Mouse (Mus musculus) MEL (cell line): ENCODE measurements around the gene Ccl11. TPM values are rescaled to one million over a fixed set of nuclear protein-coding genes. Genes with fewer than 3 reads are reported as not detected.

Experiments
- DNase-seq: peaks from one replicate; pipeline ENCODE4 v3.0.0; 2011; ENCODE audit warnings: low read depth, low spot score
- H3K27ac ChIP-seq: 2 replicates; pipeline ENCODE4 v1.5.1; 2012; ENCODE audit warnings: low read depth, mild to moderate bottlenecking, control low read depth, low read length, moderate library complexity; ENCODE audit not compliant: control insufficient read depth
- H3K27me3 ChIP-seq, 2 experiments: fragments of 150-350 bp in 1 of 2; sonication (generic) in 1 of 2; 2 replicates each; pipeline ENCODE4 v1.6.1; 2012; ENCODE audit warnings: low read length in 2 of 2, mild to moderate bottlenecking in 2 of 2, improper control_type of control experiment in 1 of 2, moderate library complexity in 1 of 2; ENCODE audit not compliant: insufficient read depth in 2 of 2, control insufficient read depth in 1 of 2
- H3K36me3 ChIP-seq, 2 experiments: 2 replicates each; pipeline ENCODE4 v1.6.1; 2012 to 2014; ENCODE audit warnings: low read length in 2 of 2, improper control_type of control experiment in 1 of 2, inconsistent platforms in 1 of 2, mild to moderate bottlenecking in 1 of 2; ENCODE audit not compliant: insufficient read depth in 2 of 2, control insufficient read depth in 1 of 2
- H3K4me1 ChIP-seq, 2 experiments: fragments of 150-350 bp in 1 of 2; sonication (generic) in 1 of 2; 2 replicates each; pipeline ENCODE4 v1.6.1; 2012; ENCODE audit warnings: low read length in 2 of 2, improper control_type of control experiment in 1 of 2, mild to moderate bottlenecking in 1 of 2; ENCODE audit not compliant: insufficient read depth in 2 of 2, control insufficient read depth in 1 of 2
- H3K4me3 ChIP-seq, 2 experiments: fragments of 150-350 bp in 1 of 2; sonication (generic) in 1 of 2; 2 replicates each; pipeline ENCODE4 v1.5.1; 2012; ENCODE audit warnings: low read depth in 2 of 2, low read length in 2 of 2, mild to moderate bottlenecking in 2 of 2, moderate library complexity in 2 of 2, control low read depth in 1 of 2, improper control_type of control experiment in 1 of 2; ENCODE audit not compliant: control insufficient read depth in 1 of 2, insufficient read depth in 1 of 2
- H3K79me2 ChIP-seq: 2 replicates; pipeline ENCODE4 v1.6.1; 2012; ENCODE audit warnings: mild to moderate bottlenecking, low read length, moderate library complexity; ENCODE audit not compliant: control insufficient read depth, poor library complexity, insufficient read depth
- H3K9ac ChIP-seq: 2 replicates; pipeline ENCODE4 v1.6.1; 2012; ENCODE audit warnings: low read depth, mild to moderate bottlenecking, control low read depth, low read length, moderate library complexity; ENCODE audit not compliant: control insufficient read depth, poor library complexity, severe bottlenecking
- H3K9me3 ChIP-seq: fragments of 150-350 bp; sonication (generic); replicated peaks from 2 replicates; pipeline ENCODE4 v1.6.1; 2012; ENCODE audit warnings: mild to moderate bottlenecking, low read length, improper control_type of control experiment, moderate library complexity; ENCODE audit not compliant: insufficient read depth
- BHLHE40 ChIP-seq: IDR thresholded peaks from 2 replicates; pipeline ENCODE4 v1.6.1; 2012; ENCODE audit warnings: low read depth, mild to moderate bottlenecking, inconsistent platforms, low read length, improper control_type of control experiment, borderline replicate concordance
- CHD2 ChIP-seq: IDR thresholded peaks from 2 replicates; pipeline ENCODE4 v1.6.1; 2011; ENCODE audit warnings: low read length, improper control_type of control experiment
- CTCF ChIP-seq, 3 experiments: IDR thresholded peaks in 2 of 3; conservative IDR thresholded peaks in 1 of 3; 2 replicates each; pipeline ENCODE4 v1.5.1; 2011 to 2012; ENCODE audit warnings: low read length in 3 of 3, low read depth in 2 of 3, mild to moderate bottlenecking in 2 of 3, improper control_type of control experiment in 1 of 3, inconsistent platforms in 1 of 3, mixed read lengths in 1 of 3, moderate library complexity in 1 of 3; ENCODE audit not compliant: control insufficient read depth in 1 of 3, insufficient read depth in 1 of 3, poor library complexity in 1 of 3, severe bottlenecking in 1 of 3
- E2F4 ChIP-seq: IDR thresholded peaks from 2 replicates; pipeline ENCODE4 v1.6.1; 2011; ENCODE audit warnings: low read depth, low read length, improper control_type of control experiment, borderline replicate concordance
- EP300 ChIP-seq, 2 experiments: IDR thresholded peaks; 2 replicates each; pipeline ENCODE4 v1.6.1; 2011; ENCODE audit warnings: improper control_type of control experiment in 2 of 2, low read length in 2 of 2, low read depth in 1 of 2, mild to moderate bottlenecking in 1 of 2
- GABPA ChIP-seq: IDR thresholded peaks from 2 replicates; pipeline ENCODE4 v1.6.1; 2012; ENCODE audit warnings: low read depth, mild to moderate bottlenecking, inconsistent platforms, low read length, improper control_type of control experiment, moderate library complexity
- HCFC1 ChIP-seq: IDR thresholded peaks from 2 replicates; pipeline ENCODE4 v1.6.1; 2012; ENCODE audit warnings: low read depth, mild to moderate bottlenecking, inconsistent platforms, low read length, improper control_type of control experiment, moderate library complexity
- MAFK ChIP-seq: IDR thresholded peaks from 2 replicates; pipeline ENCODE4 v1.6.1; 2011; ENCODE audit warnings: low read depth, mild to moderate bottlenecking, low read length, improper control_type of control experiment, borderline replicate concordance
- MAX ChIP-seq: IDR thresholded peaks from 2 replicates; pipeline ENCODE4 v1.6.1; 2011; ENCODE audit warnings: low read length, improper control_type of control experiment
- MAZ ChIP-seq: IDR thresholded peaks from 2 replicates; pipeline ENCODE4 v1.6.1; 2012; ENCODE audit warnings: low read depth, mild to moderate bottlenecking, inconsistent platforms, low read length, improper control_type of control experiment
- MXI1 ChIP-seq: IDR thresholded peaks from 2 replicates; pipeline ENCODE4 v1.6.1; 2011; ENCODE audit warnings: mild to moderate bottlenecking, low read depth, low read length, improper control_type of control experiment
- NELFE ChIP-seq: IDR thresholded peaks from 2 replicates; pipeline ENCODE4 v1.6.1; 2011; ENCODE audit warnings: low read depth, low read length, improper control_type of control experiment
- NRF1 ChIP-seq: IDR thresholded peaks from 2 replicates; pipeline ENCODE4 v1.6.1; 2014; ENCODE audit warnings: low read depth, mild to moderate bottlenecking, inconsistent platforms, low read length, improper control_type of control experiment, moderate library complexity; ENCODE audit not compliant: poor library complexity, insufficient read depth, severe bottlenecking
- POLR2A ChIP-seq, 2 experiments: IDR thresholded peaks; 2 replicates each; pipeline ENCODE4 v1.6.1; 2011 to 2012; ENCODE audit warnings: low read length in 2 of 2, mild to moderate bottlenecking in 2 of 2, control low read depth in 1 of 2, improper control_type of control experiment in 1 of 2, low read depth in 1 of 2, moderate library complexity in 1 of 2; ENCODE audit not compliant: control insufficient read depth in 1 of 2, insufficient read depth in 1 of 2, poor library complexity in 1 of 2
- POLR2AphosphoS5 ChIP-seq: IDR thresholded peaks from 2 replicates; pipeline ENCODE4 v1.6.1; 2012; ENCODE audit warnings: low read depth, borderline replicate concordance, mild to moderate bottlenecking, inconsistent platforms, low read length, moderate library complexity, mixed read lengths
- RCOR1 ChIP-seq: IDR thresholded peaks from 2 replicates; pipeline ENCODE4 v1.6.1; 2012; ENCODE audit warnings: low read depth, mild to moderate bottlenecking, inconsistent platforms, low read length, improper control_type of control experiment
- SMC3 ChIP-seq: IDR thresholded peaks from 2 replicates; pipeline ENCODE4 v1.6.1; 2011; ENCODE audit warnings: low read depth, low read length, improper control_type of control experiment
- TAL1 ChIP-seq: IDR thresholded peaks from 2 replicates; pipeline ENCODE4 v1.6.1; 2012; ENCODE audit warnings: mild to moderate bottlenecking, inconsistent platforms, low read length, moderate library complexity, mixed read lengths
- TCF12 ChIP-seq: IDR thresholded peaks from 2 replicates; pipeline ENCODE4 v1.6.1; 2014; ENCODE audit warnings: low read depth, mild to moderate bottlenecking, inconsistent platforms, low read length, improper control_type of control experiment, moderate library complexity
- UBTF ChIP-seq: IDR thresholded peaks from 2 replicates; pipeline ENCODE4 v1.6.1; 2012; ENCODE audit warnings: low read depth, mild to moderate bottlenecking, inconsistent platforms, low read length, improper control_type of control experiment, moderate library complexity, borderline replicate concordance; ENCODE audit not compliant: insufficient read depth
- ZKSCAN1 ChIP-seq: IDR thresholded peaks from 2 replicates; pipeline ENCODE4 v1.6.1; 2012; ENCODE audit warnings: low read depth, mild to moderate bottlenecking, inconsistent platforms, low read length, improper control_type of control experiment, moderate library complexity
- polyA plus RNA-seq, 2 experiments: library from polyadenylated mRNA; stranded (reverse) in 1 of 2; unstranded in 1 of 2; fragments of >175 nt in 1 of 2; fragments of >200 nt in 1 of 2; gene quantifications; 2 replicates each; pipeline versions ENCODE4 v1.2.1 to v1.2.4; 2012; ENCODE audit warnings: low replicate concordance in 2 of 2, low read depth in 1 of 2; ENCODE audit not compliant: insufficient read length in 2 of 2, insufficient read depth in 1 of 2, missing spikeins in 1 of 2
- total RNA-seq: library from RNA; depleted of rRNA; stranded (reverse); fragments of 300-350 nt; gene quantifications from 2 replicates; pipeline ENCODE4 v1.2.3, GENCODE M21; 2012

Ccl11 gene
- total and polyA plus RNA-seq, 3 experiments, result not detected

DNA sequence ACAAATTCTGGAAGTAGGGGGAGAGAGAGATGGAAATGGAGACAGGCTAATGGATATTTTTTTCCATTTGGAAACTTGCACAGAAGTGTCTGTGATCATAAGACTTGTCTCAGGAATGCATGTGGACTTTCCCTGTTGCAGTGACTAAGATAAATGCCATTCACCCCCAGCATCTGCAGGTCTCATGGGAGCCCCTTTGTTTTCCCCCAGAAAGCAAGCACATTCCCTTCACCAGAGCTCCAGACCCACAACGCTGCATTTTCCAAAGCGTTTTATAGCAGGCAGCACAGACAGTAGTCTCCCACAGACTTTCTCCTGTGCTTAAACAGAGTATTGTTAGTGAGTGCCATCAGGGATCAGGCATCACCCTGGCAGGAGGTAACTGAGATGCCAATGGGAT lies 38.2 kb upstream of the Ccl11 start:
- Histone ChIP-seq H3K79me2 (no peaks in the 10 kb centered on the region), H3K9ac (no peak overlapping the region), H3K4me1 (no peaks in the 10 kb centered on the region), H3K27me3 (no peaks in the 10 kb centered on the region), H3K9me3 (no peaks in the 10 kb centered on the region), H3K27ac (no peak overlapping the region), H3K4me3 (no peak overlapping the region), H3K36me3 (no peaks in the 10 kb centered on the region)
- DNase-seq, result no peak
- no peak for TF ChIP-seq CHD2
- no peak for TF ChIP-seq ZKSCAN1
- TF ChIP-seq MXI1, result no peak
- no peak for TF ChIP-seq E2F4
- no peak for TF ChIP-seq EP300 (IDR thresholded peaks at IDR 0.05; ENCODE audit: low read depth in 1 of 2, low read length in 2 of 2)
- no peak for TF ChIP-seq TAL1
- TF ChIP-seq RCOR1, result no peak
- TF ChIP-seq SMC3, result no peak
- no peak for TF ChIP-seq MAX
- TF ChIP-seq MAFK, result no peak
- TF ChIP-seq POLR2A (IDR thresholded peaks at IDR 0.05; ENCODE audit: control insufficient read depth in 1 of 2, insufficient read depth in 1 of 2, low read depth in 1 of 2, low read length in 2 of 2, poor library complexity in 1 of 2), result no peak
- no peak for TF ChIP-seq CTCF (IDR thresholded peaks at IDR 0.05 in 2 of 3, conservative IDR thresholded peaks at IDR 0.05 in 1 of 3; ENCODE audit: control insufficient read depth in 1 of 3, insufficient read depth in 1 of 3, low read depth in 2 of 3, low read length in 3 of 3, poor library complexity in 1 of 3, severe bottlenecking in 1 of 3)
- TF ChIP-seq GABPA, result no peak
- no peak for TF ChIP-seq HCFC1
- TF ChIP-seq TCF12, result no peak
- TF ChIP-seq BHLHE40, result no peak
- TF ChIP-seq MAZ, result no peak

DNA sequence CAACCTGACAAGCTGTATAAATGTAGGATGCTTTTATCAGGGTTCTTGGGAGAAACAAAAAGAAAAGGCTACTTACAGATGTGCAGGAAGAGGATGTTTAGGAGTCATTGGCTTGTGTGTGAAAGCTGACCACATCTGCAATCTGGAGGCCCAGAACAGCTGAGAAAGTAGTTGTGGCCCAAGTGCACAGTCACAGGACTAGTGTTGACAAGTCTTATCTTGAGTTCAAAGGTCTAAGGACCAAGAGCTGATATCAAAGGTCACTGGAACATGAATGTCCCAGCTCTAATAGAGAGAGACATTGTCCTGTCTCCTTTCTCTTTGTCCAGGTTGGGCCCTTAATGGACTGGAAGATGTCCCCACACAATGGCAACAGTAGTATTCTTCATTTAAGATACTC lies 37.8 kb upstream of the Ccl11 start:
- H3K36me3 ChIP-seq, result no peaks in the 10 kb centered on the region
- no peaks in the 10 kb centered on the region for H3K4me1 ChIP-seq
- TF ChIP-seq NRF1, result no peak
- TF ChIP-seq TCF12, result no peak
- no peak for TF ChIP-seq CTCF (IDR thresholded peaks at IDR 0.05 in 2 of 3, conservative IDR thresholded peaks at IDR 0.05 in 1 of 3; ENCODE audit: control insufficient read depth in 1 of 3, insufficient read depth in 1 of 3, low read depth in 2 of 3, low read length in 3 of 3, poor library complexity in 1 of 3, severe bottlenecking in 1 of 3)
- TF ChIP-seq NELFE, result no peak
- no peak for TF ChIP-seq UBTF
- TF ChIP-seq POLR2AphosphoS5, result no peak
- H3K4me3 ChIP-seq, result no peak overlapping the region
- H3K79me2 ChIP-seq, result no peaks in the 10 kb centered on the region
- no peaks in the 10 kb centered on the region for H3K27me3 ChIP-seq
- no peak for DNase-seq
- no peak overlapping the region for H3K27ac ChIP-seq
- H3K9me3 ChIP-seq, result no peaks in the 10 kb centered on the region
- H3K9ac ChIP-seq, result no peak overlapping the region
